Mouse (Mus musculus): ENCODE results near the gene Amfr. TPM values are rescaled to one million over a fixed set of nuclear protein-coding genes. Genes with fewer than 3 reads are reported as not detected.

The Amfr gene
- polyA plus RNA-seq, 1 experiment from 2014 or later = 47.0 TPM

DNA sequence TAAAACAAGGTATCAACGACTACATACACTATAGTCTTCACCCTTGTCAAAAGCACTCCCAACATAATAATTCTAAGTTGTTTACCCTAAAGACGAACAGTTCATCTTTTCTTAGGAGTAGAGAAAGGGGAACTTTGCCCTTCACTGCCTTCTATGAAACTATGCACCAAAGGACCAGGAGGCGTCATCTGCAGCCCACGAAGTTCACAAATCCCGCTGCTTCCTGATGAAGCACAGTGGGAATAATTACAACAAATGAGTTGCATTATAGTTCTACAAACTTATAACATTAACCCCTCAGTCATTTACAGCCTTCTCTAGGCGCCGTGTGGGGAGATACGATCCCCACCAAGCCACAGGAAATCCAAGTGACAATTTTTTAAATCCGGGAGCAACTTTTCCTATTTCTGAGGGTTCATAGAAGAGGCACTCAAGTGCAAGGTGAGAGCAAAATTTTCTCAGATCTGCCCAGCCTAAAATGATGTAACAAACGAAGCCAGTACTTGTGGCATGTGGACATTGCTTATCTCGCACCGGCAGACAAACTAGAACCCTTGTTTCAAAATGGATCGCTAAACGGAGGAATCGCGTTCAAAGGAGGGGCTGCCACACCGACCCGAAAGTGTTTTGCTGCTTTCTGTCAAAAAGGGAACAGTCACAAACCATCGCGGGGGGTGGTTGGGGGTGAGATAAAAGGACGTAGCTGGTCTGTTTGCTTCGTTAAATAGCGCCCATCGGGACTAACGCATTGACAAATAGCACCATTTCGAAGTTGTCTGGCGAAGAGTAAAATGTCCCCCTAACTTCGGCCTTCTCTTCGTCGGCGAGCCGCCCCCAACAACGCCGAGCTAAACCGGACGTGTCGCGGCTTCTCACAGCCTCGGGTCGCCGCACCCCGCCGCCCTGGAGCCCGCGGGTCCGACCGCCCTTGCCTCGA is 1.3 kb downstream of the Amfr start:
- Histone ChIP-seq H3K4me3 (peak overlapping the region; percentile 95), H3K9me3 (replicated peaks) (no peaks in the 10 kb centered on the region), H3K27me3 (ENCODE audit: low read depth, poor library complexity, severe bottlenecking) (no peaks in the 10 kb centered on the region), H3K27ac (replicated peaks) (peak overlapping the region; percentile 97), H3K36me3 (peaks cover 14% of the 10 kb centered on the region), H3K4me1 (peaks cover 42% of the 10 kb centered on the region)
- no peak for DNase-seq (ENCODE audit: low spot score)
- 6% methylated on average over 48 of the region's 48 CpGs for WGBS

DNA sequence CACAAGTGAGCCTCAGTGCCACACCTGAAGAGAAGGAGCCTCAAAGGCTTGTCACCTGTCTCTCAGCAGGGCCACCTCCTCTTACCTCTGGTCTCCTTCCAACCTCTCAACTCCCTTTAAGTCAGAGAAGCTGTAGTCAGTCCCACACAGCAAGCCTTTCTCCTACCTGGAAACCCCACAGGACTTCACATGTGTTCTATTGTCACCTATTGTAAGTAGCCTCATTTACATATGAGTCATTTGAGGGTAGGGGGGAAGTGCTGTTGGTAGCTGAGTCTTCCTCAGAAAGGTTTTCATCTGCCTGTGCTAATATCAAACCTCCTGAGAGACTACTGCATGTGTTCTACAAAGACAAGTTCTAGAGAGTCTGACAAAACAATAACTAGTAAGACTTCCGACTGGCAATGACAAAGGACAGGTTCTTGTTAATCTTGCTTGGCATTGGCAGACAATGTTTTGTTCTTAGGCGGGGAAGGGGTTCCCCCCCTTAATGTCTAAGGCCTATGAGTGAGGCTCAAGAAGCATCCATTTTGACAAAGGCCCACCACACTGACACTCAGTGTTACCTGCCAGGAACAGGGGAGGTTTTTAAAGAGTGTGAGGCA is 2.4 kb downstream of the Amfr start:
- Histone ChIP-seq H3K9me3 (replicated peaks) (no peaks in the 10 kb centered on the region), H3K27ac (replicated peaks) (no peak overlapping the region), H3K27me3 (ENCODE audit: low read depth, poor library complexity, severe bottlenecking) (no peaks in the 10 kb centered on the region), H3K4me1 (peaks cover 42% of the 10 kb centered on the region), H3K4me3 (peak overlapping the region; percentile 95; the same call in 1 of the 2 replicates), H3K36me3 (peaks cover 14% of the 10 kb centered on the region)
- 47% methylated on average over 2 of the region's 2 CpGs for WGBS
- no peak for DNase-seq (ENCODE audit: low spot score)

DNA sequence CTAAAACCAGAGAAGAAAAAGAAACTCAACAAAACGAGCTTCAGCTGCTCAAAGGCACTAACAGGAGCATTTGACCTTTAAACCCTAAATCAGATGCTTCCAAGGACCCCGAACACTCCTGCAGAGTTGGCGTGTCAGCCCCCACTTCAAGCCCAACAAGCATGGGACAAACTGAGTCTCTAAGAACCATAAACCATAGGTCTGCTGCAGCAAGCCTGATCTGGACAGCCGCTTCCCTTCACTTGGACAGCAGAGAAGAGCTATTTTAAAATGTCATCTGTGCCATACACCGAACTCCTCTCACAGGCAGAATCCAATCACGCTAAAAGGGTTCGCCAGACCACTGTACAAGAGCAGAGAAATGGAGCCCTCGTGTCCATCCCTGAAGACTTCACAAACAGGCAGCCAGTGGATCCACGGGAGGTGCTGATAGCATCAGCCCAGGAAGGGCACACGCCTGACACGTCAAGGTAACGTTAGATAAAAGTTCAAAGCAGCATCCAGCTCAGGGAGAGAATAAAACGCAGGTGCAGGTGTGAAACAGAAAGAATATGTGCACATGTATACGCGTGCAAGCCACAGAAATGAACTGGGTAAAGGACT is 3.3 kb downstream of the Amfr start:
- 68% methylated on average over 15 of the region's 15 CpGs for WGBS
- Histone ChIP-seq H3K4me3 (no peak overlapping the region), H3K27me3 (ENCODE audit: low read depth, poor library complexity, severe bottlenecking) (no peaks in the 10 kb centered on the region), H3K36me3 (peaks cover 12% of the 10 kb centered on the region), H3K4me1 (peaks cover 42% of the 10 kb centered on the region), H3K9me3 (replicated peaks) (no peaks in the 10 kb centered on the region), H3K27ac (replicated peaks) (no peak overlapping the region)
- no peak for DNase-seq (ENCODE audit: low spot score)

DNA sequence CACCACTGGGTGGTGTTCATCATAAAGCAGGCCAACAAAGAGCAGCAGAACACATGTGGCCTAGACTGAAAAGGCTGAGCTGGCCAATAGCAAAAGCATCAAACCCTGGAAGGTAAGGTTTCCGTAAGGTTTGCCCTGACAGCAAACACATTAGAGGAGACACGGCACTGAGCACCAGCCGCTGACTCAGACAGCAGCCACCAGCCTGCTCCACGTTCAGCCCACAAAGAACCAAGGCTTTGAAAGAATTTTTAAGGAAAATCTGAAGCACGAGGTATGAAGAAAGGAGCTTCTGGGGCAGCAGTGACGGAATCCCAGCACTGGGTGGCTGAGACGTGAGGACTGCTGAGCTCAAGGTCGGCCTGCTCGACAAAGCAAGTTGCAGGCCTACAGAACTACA is 8.5 kb downstream of the Amfr start:
- WGBS = 93% methylated on average over 9 of the region's 9 CpGs
- Histone ChIP-seq H3K36me3 (peaks cover 60% of the 10 kb centered on the region), H3K27me3 (ENCODE audit: low read depth, poor library complexity, severe bottlenecking) (no peaks in the 10 kb centered on the region), H3K4me1 (peaks cover 6% of the 10 kb centered on the region), H3K27ac (replicated peaks) (no peak overlapping the region), H3K9me3 (replicated peaks) (no peaks in the 10 kb centered on the region), H3K4me3 (no peak overlapping the region)
- no peak for DNase-seq (ENCODE audit: low spot score)

DNA sequence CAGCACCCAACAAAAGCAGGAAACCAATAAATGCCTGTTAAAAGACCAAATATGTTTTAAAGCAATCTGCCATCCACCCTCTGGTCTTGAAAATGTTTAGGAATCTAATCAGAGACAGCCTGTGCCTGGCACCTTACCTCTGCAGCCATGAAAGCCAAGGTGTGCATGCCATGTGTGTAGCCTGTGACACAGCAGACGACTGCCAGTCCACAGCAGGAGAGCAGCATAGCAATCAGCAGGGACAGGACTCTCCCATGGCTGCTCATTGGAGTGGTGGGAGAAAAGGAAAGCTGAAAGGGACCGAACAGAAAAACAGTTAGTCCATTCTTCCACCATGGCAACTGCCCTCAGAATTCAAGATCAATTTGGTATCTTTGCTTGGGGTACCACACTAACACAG is 13.7 kb downstream of the Amfr start:
- H3K27me3 ChIP-seq (ENCODE audit: low read depth, poor library complexity, severe bottlenecking) = no peaks in the 10 kb centered on the region
- no peaks in the 10 kb centered on the region for H3K4me1 ChIP-seq
- H3K27ac ChIP-seq (replicated peaks) = no peak overlapping the region
- H3K9me3 ChIP-seq (replicated peaks) = no peaks in the 10 kb centered on the region
- H3K4me3 ChIP-seq = no peak overlapping the region
- H3K36me3 ChIP-seq = peaks cover 84% of the 10 kb centered on the region
- no peak for DNase-seq (ENCODE audit: low spot score)
- WGBS = 95% methylated on average over 2 of the region's 2 CpGs

DNA sequence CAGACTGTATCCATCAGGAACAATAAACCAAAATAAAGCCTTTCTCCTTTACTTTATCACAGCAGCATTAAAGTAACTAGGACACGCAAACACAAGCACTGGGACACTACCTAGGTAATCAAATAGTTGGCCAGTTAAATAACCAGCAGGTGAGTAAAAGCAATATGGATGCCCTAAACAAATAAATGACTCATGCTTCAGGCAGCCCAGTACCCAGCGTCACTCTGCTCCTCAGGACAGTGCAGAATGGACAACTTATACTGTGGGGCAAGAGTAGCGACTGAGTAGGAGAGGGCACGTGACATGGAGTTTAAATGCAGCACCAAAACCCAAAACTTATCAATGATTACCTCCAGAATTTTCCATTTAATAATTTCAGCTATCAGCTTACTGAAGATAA is 22.9 kb downstream of the Amfr start:
- Histone ChIP-seq H3K27ac (replicated peaks) (no peak overlapping the region), H3K4me1 (no peaks in the 10 kb centered on the region), H3K27me3 (ENCODE audit: low read depth, poor library complexity, severe bottlenecking) (no peaks in the 10 kb centered on the region), H3K4me3 (no peak overlapping the region), H3K36me3 (peaks cover 82% of the 10 kb centered on the region), H3K9me3 (replicated peaks) (peaks cover 12% of the 10 kb centered on the region; the same call in 1 of the 2 replicates)
- DNase-seq (ENCODE audit: low spot score) = no peak
- WGBS = 92% methylated on average over 4 of the region's 4 CpGs

DNA sequence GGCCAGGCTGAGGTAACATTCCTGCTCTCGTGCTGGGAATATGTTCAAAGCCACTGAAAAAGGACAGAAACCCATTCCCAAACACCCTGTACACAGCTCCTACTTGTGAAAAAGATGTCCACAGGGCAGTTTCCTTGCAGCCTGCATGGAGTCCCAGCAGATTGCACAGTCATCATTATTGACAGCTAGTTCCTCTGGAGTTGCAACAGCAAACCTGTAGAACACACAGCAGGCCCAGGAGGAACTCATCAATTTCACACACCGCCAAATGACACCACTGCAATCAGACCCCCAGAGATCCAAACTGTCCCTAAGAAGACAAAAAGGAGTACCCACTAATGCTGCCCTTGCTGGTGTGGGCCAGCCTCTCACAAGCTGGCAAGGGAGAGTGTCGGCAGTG is 27.9 kb downstream of the Amfr start:
- H3K4me1 ChIP-seq = no peaks in the 10 kb centered on the region
- H3K27me3 ChIP-seq (ENCODE audit: low read depth, poor library complexity, severe bottlenecking) = no peaks in the 10 kb centered on the region
- H3K36me3 ChIP-seq = peaks cover 93% of the 10 kb centered on the region
- no peak overlapping the region for H3K27ac ChIP-seq (replicated peaks)
- no peak overlapping the region for H3K4me3 ChIP-seq
- DNase-seq (ENCODE audit: low spot score) = no peak
- H3K9me3 ChIP-seq (replicated peaks) = no peaks in the 10 kb centered on the region
- WGBS = 95% methylated on average over 3 of the region's 3 CpGs

DNA sequence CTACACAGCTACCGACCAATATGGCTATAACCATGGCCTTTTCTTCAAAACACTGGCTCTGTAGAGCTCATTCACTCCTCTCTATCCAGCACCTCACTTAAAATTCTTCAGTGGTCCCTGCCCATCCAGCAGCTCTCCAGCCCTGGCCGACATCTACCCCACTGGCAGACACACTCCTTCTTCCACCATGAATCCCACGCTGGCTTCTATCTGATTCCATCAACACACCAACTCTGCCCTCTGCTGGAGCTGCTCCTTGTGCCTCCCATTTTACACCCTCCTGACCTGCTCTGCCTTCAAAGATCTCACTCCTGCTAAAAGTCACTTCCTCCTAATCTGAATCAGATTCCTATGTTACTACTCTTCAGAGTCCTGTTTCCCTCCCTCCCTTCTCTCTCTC is 28.8 kb downstream of the Amfr start:
- DNase-seq (ENCODE audit: low spot score) = no peak
- H3K27me3 ChIP-seq (ENCODE audit: low read depth, poor library complexity, severe bottlenecking) = no peaks in the 10 kb centered on the region
- no peak overlapping the region for H3K27ac ChIP-seq (replicated peaks)
- H3K9me3 ChIP-seq (replicated peaks) = no peaks in the 10 kb centered on the region
- no peak overlapping the region for H3K4me3 ChIP-seq
- H3K4me1 ChIP-seq = no peaks in the 10 kb centered on the region
- peaks cover 93% of the 10 kb centered on the region for H3K36me3 ChIP-seq
- WGBS = 79% methylated on average over 3 of the region's 3 CpGs

DNA sequence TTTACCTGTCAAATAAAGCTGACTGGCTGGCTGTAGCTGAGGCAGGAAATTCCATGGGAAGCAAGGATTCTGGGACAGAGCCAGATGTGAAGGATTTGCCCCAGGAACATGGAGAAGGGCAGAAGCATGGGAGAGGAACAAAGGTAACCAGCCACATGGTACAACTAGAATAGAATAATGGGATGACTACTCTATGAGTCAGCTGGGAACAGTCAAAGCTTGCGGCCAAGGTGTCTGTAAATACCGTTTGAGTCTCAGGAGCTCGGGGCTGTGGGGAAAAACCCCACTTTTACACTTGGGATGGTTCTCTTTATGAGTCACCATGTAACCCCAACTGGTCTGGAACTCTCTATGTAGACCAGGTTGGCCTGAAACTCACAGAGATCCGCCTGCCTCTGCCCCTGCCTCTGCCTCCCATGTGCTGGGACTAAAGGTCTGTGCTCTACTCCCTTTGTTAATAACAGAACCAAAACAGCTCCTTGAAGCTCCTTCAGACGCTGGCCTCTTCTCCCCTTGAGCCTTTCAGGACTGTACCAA is 30.9 kb downstream of the Amfr start:
- H3K4me1 ChIP-seq = no peaks in the 10 kb centered on the region
- H3K4me3 ChIP-seq = no peak overlapping the region
- WGBS = 90% methylated on average over 5 of the region's 5 CpGs
- no peak overlapping the region for H3K27ac ChIP-seq (replicated peaks)
- no peaks in the 10 kb centered on the region for H3K27me3 ChIP-seq (ENCODE audit: low read depth, poor library complexity, severe bottlenecking)
- DNase-seq (ENCODE audit: low spot score) = no peak
- no peaks in the 10 kb centered on the region for H3K9me3 ChIP-seq (replicated peaks)
- H3K36me3 ChIP-seq = peaks cover 95% of the 10 kb centered on the region

DNA sequence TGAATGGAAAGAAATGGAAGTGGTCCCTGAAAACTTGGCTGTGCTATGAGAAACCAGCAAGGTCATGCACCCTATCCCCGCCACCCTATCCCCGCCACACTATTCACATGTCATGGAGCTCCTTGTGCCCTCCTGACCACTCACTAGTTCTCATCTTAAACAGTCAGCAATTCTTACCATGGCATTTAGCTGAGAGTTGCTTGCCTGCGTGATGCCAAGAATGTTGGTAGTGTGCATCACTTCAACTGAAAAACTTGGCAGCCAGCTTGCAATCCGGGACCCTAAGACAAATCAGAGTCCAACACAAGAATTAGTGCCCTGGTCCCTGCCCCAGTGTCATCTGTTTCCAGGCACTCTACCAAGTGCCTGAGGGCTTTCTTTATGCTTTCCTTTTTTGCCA is 32.5 kb downstream of the Amfr start:
- DNase-seq (ENCODE audit: low spot score) = no peak
- Histone ChIP-seq H3K27me3 (ENCODE audit: low read depth, poor library complexity, severe bottlenecking) (no peaks in the 10 kb centered on the region), H3K27ac (replicated peaks) (no peak overlapping the region), H3K4me1 (no peaks in the 10 kb centered on the region), H3K4me3 (no peak overlapping the region), H3K9me3 (replicated peaks) (no peaks in the 10 kb centered on the region), H3K36me3 (peaks cover 98% of the 10 kb centered on the region)
- WGBS = 92% methylated on average over 4 of the region's 4 CpGs

DNA sequence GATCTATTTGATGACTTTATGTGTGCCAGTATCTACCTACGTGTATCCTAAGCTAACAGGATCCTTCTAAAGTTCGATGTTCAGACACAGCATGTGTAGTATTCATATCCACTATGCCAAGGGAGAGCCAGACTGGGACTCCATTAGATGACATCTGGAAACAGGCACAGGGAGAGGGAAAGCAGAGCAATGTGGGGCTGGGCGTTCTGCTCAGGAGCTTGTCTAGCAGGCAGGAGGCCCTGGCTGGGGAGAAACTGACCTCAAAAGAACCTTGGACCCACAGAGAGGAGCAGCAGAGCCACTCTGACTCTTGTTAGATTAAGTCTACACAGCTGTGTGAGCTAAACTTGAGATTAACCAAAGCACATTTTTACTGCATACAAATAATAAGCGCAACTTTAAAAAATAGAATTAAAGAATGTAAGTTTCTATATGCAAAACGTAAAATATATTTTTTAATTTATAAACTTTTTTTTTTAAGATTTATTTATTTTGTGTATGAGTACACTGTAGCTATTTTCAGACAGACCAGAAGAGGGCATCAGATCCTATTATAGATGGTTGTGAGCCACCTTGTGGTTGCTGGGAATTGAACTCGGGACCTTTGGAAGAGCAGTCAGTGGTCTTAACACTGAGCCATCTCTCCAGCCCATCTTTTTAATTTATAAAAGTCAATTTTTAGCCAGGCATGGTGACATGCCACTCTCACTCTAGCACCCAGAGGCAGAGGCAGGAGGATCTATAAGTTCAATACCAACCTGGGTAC is 36.0 kb downstream of the Amfr start:
- Histone ChIP-seq H3K4me1 (no peaks in the 10 kb centered on the region), H3K27me3 (ENCODE audit: low read depth, poor library complexity, severe bottlenecking) (no peaks in the 10 kb centered on the region), H3K36me3 (peaks cover 98% of the 10 kb centered on the region), H3K9me3 (replicated peaks) (no peaks in the 10 kb centered on the region), H3K4me3 (no peak overlapping the region), H3K27ac (replicated peaks) (no peak overlapping the region)
- DNase-seq (ENCODE audit: low spot score) = no peak
- 93% methylated on average over 6 of the region's 6 CpGs for WGBS

DNA sequence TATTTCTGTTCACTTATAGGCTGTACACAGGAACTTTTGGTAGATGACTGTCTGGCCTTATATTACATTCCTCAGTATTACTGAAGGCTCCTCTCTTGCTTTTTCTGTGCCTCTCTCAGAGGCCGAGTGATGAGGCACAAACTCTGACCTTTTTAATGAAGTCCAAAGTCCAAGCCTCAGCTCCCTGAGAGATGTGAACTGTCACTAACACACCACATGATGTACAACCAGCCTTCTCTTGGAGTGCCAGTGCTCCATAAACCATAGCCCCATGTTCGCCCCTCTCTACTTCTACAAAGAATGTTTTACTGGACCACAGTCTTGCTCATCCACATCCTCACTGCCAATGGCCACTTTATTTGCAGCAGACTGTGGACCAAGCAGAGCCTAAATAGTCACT is 37.3 kb downstream of the Amfr start:
- Histone ChIP-seq H3K36me3 (peaks cover 98% of the 10 kb centered on the region), H3K27ac (replicated peaks) (no peak overlapping the region), H3K9me3 (replicated peaks) (no peaks in the 10 kb centered on the region), H3K27me3 (ENCODE audit: low read depth, poor library complexity, severe bottlenecking) (no peaks in the 10 kb centered on the region), H3K4me1 (no peaks in the 10 kb centered on the region), H3K4me3 (no peak overlapping the region)
- no peak for DNase-seq (ENCODE audit: low spot score)
- WGBS = 88% methylated on average over 2 of the region's 2 CpGs

Data from midbrain, embryonic 10.5 days (tissue).